Comparison of ENCODE assay signal across 21 mouse cellular contexts in the genomic region with DNA sequence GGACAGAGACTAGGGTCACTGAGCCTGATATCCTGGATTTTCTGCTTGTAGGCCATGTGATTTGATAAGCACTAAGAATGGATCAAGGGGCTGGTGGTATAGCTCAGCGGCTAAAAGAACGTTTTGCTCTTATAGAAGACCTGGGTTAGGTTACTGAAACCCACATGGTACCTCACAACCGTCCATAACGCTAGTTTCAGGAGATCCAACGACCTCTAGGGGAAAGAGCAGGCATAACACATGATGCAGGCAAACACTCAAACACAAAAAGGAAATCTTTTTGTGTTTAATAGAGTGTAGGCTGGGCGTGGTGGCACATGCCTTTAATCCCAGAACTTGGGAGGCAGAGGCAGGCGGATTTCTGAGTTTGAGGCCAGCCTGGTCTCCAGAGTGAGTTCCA. TPM values are rescaled to one million over a fixed set of nuclear protein-coding genes. Genes with fewer than 3 reads are reported as not detected.
DNase-seq lines count a peak whose midpoint lies in the region; ATAC-seq and TF ChIP-seq lines count a peak whose summit lies in the region.
"Had no signal": no experiment of that assay in that cellular context is flagged by ENCODE, and none has a peak within 500 bp of the region (broad histone marks: within the 10 kb centered on the region; RNA-seq: fewer than 3 reads in every experiment).

No protein-coding gene starts in this region.

- in situ Hi-C loops in ES-E14 (cut with MboI; ENCODE audit: low sequenced_read_pairs in 2 of 2, unreplicated experiment in 2 of 2): no loop called here

- H3K36me3 ChIP-seq in liver, embryonic 13.5 days: no peaks in the 10 kb centered on the region
- no peaks in the 10 kb centered on the region for H3K36me3 ChIP-seq in liver, embryonic 12.5 days
- no peaks in the 10 kb centered on the region for H3K36me3 ChIP-seq in midbrain, embryonic 11.5 days (ENCODE audit: control insufficient read depth, insufficient read depth, low read length)
- no peaks in the 10 kb centered on the region for H3K36me3 ChIP-seq in midbrain, embryonic 10.5 days
- H3K36me3 ChIP-seq in ES-E14 (ENCODE audit: control insufficient read depth, insufficient read depth, low read length, poor library complexity, severe bottlenecking): no peaks in the 10 kb centered on the region
- no peaks in the 10 kb centered on the region; the same call in 1 of the 2 replicates for H3K36me3 ChIP-seq in splenic B cell, adult 2 months (ENCODE audit: control insufficient read depth, insufficient read depth, low read length, poor library complexity, severe bottlenecking)
- H3K36me3 ChIP-seq: embryonic facial prominence, embryonic 15.5 days; forebrain, embryonic 15.5 days; heart, embryonic 13.5 days; hindbrain, embryonic 12.5 days had no signal

- peaks cover 51% of the 10 kb centered on the region for H3K4me1 ChIP-seq in liver, embryonic 13.5 days (replicated peaks)
- H3K4me1 ChIP-seq in liver, embryonic 12.5 days: peaks cover 44% of the 10 kb centered on the region
- H3K4me1 ChIP-seq in midbrain, embryonic 11.5 days (ENCODE audit: control insufficient read depth, insufficient read depth, low read length): no peaks in the 10 kb centered on the region
- no peaks in the 10 kb centered on the region for H3K4me1 ChIP-seq in midbrain, embryonic 10.5 days
- no peaks in the 10 kb centered on the region for H3K4me1 ChIP-seq in ES-E14 (ENCODE audit: control insufficient read depth in 2 of 2, insufficient read depth in 2 of 2, low read length in 2 of 2, poor library complexity in 1 of 2)
- H3K4me1 ChIP-seq: hindbrain, embryonic 12.5 days had no signal

- 0 out of 2 replicates have a peak, but pooled peaks cover 3% of the 10 kb centered on the region for H3K27me3 ChIP-seq in liver, embryonic 13.5 days
- peaks cover 19% of the 10 kb centered on the region; the same call in 1 of the 2 replicates for H3K27me3 ChIP-seq in liver, embryonic 12.5 days (replicated peaks)
- H3K27me3 ChIP-seq in midbrain, embryonic 11.5 days (ENCODE audit: control insufficient read depth, insufficient read depth, low read length): no peaks in the 10 kb centered on the region
- H3K27me3 ChIP-seq in midbrain, embryonic 10.5 days (ENCODE audit: low read depth, poor library complexity, severe bottlenecking): no peaks in the 10 kb centered on the region
- no peaks in the 10 kb centered on the region for H3K27me3 ChIP-seq in splenic B cell, adult 2 months (ENCODE audit: control insufficient read depth, insufficient read depth, low read length, poor library complexity, severe bottlenecking)
- H3K27me3 ChIP-seq: embryonic facial prominence, embryonic 15.5 days; forebrain, embryonic 15.5 days; heart, embryonic 13.5 days; hindbrain, embryonic 12.5 days had no signal

- no peak overlapping the region for H3K4me2 ChIP-seq in liver, embryonic 13.5 days
- no peak overlapping the region for H3K4me2 ChIP-seq in liver, embryonic 12.5 days
- no peak overlapping the region for H3K4me2 ChIP-seq in midbrain, embryonic 11.5 days
- H3K4me2 ChIP-seq: embryonic facial prominence, embryonic 15.5 days; forebrain, embryonic 15.5 days; heart, embryonic 13.5 days; hindbrain, embryonic 12.5 days had no signal

- no peaks in the 10 kb centered on the region for H3K9me3 ChIP-seq in liver, embryonic 13.5 days (replicated peaks)
- H3K9me3 ChIP-seq in liver, embryonic 12.5 days (replicated peaks): no peaks in the 10 kb centered on the region
- no peaks in the 10 kb centered on the region for H3K9me3 ChIP-seq in midbrain, embryonic 11.5 days (ENCODE audit: control insufficient read depth, low read length)
- no peaks in the 10 kb centered on the region for H3K9me3 ChIP-seq in midbrain, embryonic 10.5 days (replicated peaks)
- H3K9me3 ChIP-seq in ES-E14 (ENCODE audit: control insufficient read depth, insufficient read depth, low read depth, low read length): no peaks in the 10 kb centered on the region
- H3K9me3 ChIP-seq: embryonic facial prominence, embryonic 15.5 days; forebrain, embryonic 15.5 days; heart, embryonic 13.5 days; hindbrain, embryonic 12.5 days had no signal

- no peak for ATAC-seq in liver, embryonic 13.5 days (ENCODE audit: low read depth)
- ATAC-seq in liver, embryonic 12.5 days: no peak
- ATAC-seq in midbrain, embryonic 11.5 days (ENCODE audit: low FRiP score): no peak
- ATAC-seq: CD4-positive, CD25-positive, alpha-beta regulatory T cell, adult 4 months; forebrain, embryonic 15.5 days; hindbrain, postnatal 0 days had no signal

- H3K9ac ChIP-seq in liver, embryonic 13.5 days: no peak overlapping the region
- H3K9ac ChIP-seq in liver, embryonic 12.5 days: no peak overlapping the region
- H3K9ac ChIP-seq in midbrain, embryonic 11.5 days (ENCODE audit: low read length): no peak overlapping the region
- H3K9ac ChIP-seq in ES-E14 (ENCODE audit: insufficient read depth, low read depth, low read length, poor library complexity, severe bottlenecking): no peak overlapping the region
- H3K9ac ChIP-seq: embryonic facial prominence, embryonic 15.5 days; forebrain, embryonic 15.5 days; heart, embryonic 13.5 days; hindbrain, embryonic 12.5 days had no signal

- no peak overlapping the region for H3K4me3 ChIP-seq in liver, embryonic 13.5 days (replicated peaks)
- H3K4me3 ChIP-seq in liver, embryonic 12.5 days: no peak overlapping the region
- no peak overlapping the region for H3K4me3 ChIP-seq in midbrain, embryonic 11.5 days (ENCODE audit: low read depth, low read length)
- no peak overlapping the region for H3K4me3 ChIP-seq in midbrain, embryonic 10.5 days
- no peak overlapping the region for H3K4me3 ChIP-seq in ES-E14 (ENCODE audit: insufficient read depth in 1 of 2, low read depth in 1 of 2, low read length in 2 of 2, poor library complexity in 1 of 2, severe bottlenecking in 1 of 2)
- H3K4me3 ChIP-seq: embryonic facial prominence, embryonic 15.5 days; erythroblast, embryonic 14.5 days; forebrain, embryonic 15.5 days; heart, embryonic 13.5 days; hindbrain, embryonic 12.5 days had no signal

- 0 out of 2 replicates have a peak overlapping the region, but pooled peaks have one; percentile 29 for H3K27ac ChIP-seq in liver, embryonic 13.5 days
- H3K27ac ChIP-seq in liver, embryonic 12.5 days: no peak overlapping the region; the same call in 1 of the 2 replicates
- H3K27ac ChIP-seq in midbrain, embryonic 11.5 days (ENCODE audit: low read depth, low read length): no peak overlapping the region
- H3K27ac ChIP-seq in midbrain, embryonic 10.5 days (replicated peaks): no peak overlapping the region
- no peak overlapping the region for H3K27ac ChIP-seq in ES-E14 (ENCODE audit: insufficient read depth, low read depth, low read length, poor library complexity, severe bottlenecking)
- H3K27ac ChIP-seq: embryonic facial prominence, embryonic 15.5 days; forebrain, embryonic 15.5 days; heart, embryonic 13.5 days; hindbrain, embryonic 12.5 days; hindbrain, postnatal 0 days had no signal

- 67% methylated on average over 7 of the region's 7 CpGs for WGBS in liver, embryonic 13.5 days (ENCODE audit: insufficient replicate concordance)
- WGBS in liver, embryonic 12.5 days (ENCODE audit: insufficient replicate concordance): 64% methylated on average over 7 of the region's 7 CpGs
- WGBS in midbrain, embryonic 11.5 days: 65% methylated on average over 7 of the region's 7 CpGs
- WGBS in midbrain, embryonic 10.5 days: 73% methylated on average over 7 of the region's 7 CpGs

- no peak for DNase-seq in liver, embryonic 13.5 days
- peak; percentile 37 for DNase-seq in midbrain, embryonic 11.5 days (ENCODE audit: low spot score, missing footprints)
- no peak for DNase-seq in midbrain, embryonic 10.5 days (ENCODE audit: low spot score)
- no peak for DNase-seq in ES-E14 (ENCODE audit: low read depth, low spot score)
- DNase-seq in splenic B cell, adult 2 months (ENCODE audit: low read depth, low spot score): peak; percentile 15
- no peak for DNase-seq in left cerebral cortex, adult 11 months (ENCODE audit: low spot score)
- no peak for DNase-seq in neural tube, embryonic 10.5 days (ENCODE audit: extremely low spot score, low spot score)
- DNase-seq: adrenal gland, postnatal 10 days; cerebellum, adult 11 months; cerebellum, adult 8-10 months; cerebellum, postnatal 14 days; embryo, embryonic 11 days; heart, postnatal 4 days had no signal

TF ChIP-seq in ES-E14, 5 proteins besides CTCF, POLR2A, EP300 and RAD21:
- TF ChIP-seq ZNF384 (IDR thresholded peaks at IDR 0.05; ENCODE audit: low read depth, low read length) (peak; percentile 41; the same call in 1 of the 2 replicates), MAFK (IDR thresholded peaks at IDR 0.05; ENCODE audit: insufficient read depth, low read depth, low read length) (no peak)
TF ChIP-seq in ES-E14: peak in this region for 1.

RNA-seq across cellular contexts. Expression of a gene that starts 54.6 kb away (rescaled TPM):
- 45.1 and 50.3 TPM in 2 replicates for polyA plus RNA-seq in liver, embryonic 13.5 days (2015; fragmentation: Nextera tagmentation; extraction: Ambion mirVana)
- polyA plus RNA-seq in liver, embryonic 12.5 days (2016; fragmentation: Nextera tagmentation; extraction: Ambion mirVana): 58.1 and 61.5 TPM in 2 replicates
- 82.8 and 85.7 TPM in 2 replicates for polyA plus RNA-seq in midbrain, embryonic 11.5 days (2014; fragmentation: Nextera tagmentation; extraction: Ambion mirVana)
- polyA plus RNA-seq in midbrain, embryonic 10.5 days (2016; fragmentation: Nextera tagmentation; extraction: Ambion mirVana): 71.6 and 86.7 TPM in 2 replicates
- 259 and 321 TPM in 2 replicates for total RNA-seq in ES-E14 (2012; rRNA removed)

Comparison
In these comparisons a context has a peak if more than half of its experiments do, and no peak if none do; other contexts are left out.
1. DNase-seq: peak in midbrain, embryonic 11.5 days (single experiment) and splenic B cell, adult 2 months (single experiment); none in liver, embryonic 13.5 days (single experiment), midbrain, embryonic 10.5 days (single experiment), ES-E14 (single experiment), left cerebral cortex, adult 11 months (single experiment) and neural tube, embryonic 10.5 days (single experiment).